Mouse (Mus musculus) ES-E14 (cell line): Measurements from ENCODE around the gene Ang6. TPM values are rescaled to one million over a fixed set of nuclear protein-coding genes. Genes with fewer than 3 reads are reported as not detected.

Source experiments
- total RNA-seq: library from RNA; depleted of rRNA; stranded (reverse); fragments of 300-350 nt; gene quantifications from 2 replicates; pipeline ENCODE4 v1.2.3, GENCODE M21; 2012; rRNA removed

Ang6 gene
- total RNA-seq, 1 experiment = not detected

Other genes with a start within 250 kb of the Ang6 start
- not detected in 2 replicates for gene Gm8180, start 217.5 kb downstream of the Ang6 start, total RNA-seq
- not detected in 2 replicates for gene Ear1, start 126.8 kb downstream of the Ang6 start, total RNA-seq
- not detected in 2 replicates for gene Ear10, start 78.7 kb downstream of the Ang6 start, total RNA-seq
- gene Gm8113, start 76.9 kb downstream of the Ang6 start, total RNA-seq = 0.58 and 0.67 TPM in 2 replicates
- not detected in 2 replicates for gene Ang5, start 45.2 kb downstream of the Ang6 start, total RNA-seq
- gene Ear2, start 100.4 kb upstream of the Ang6 start, total RNA-seq = not detected in 2 replicates
- not detected in 2 replicates for gene Gm3327, start 121.6 kb upstream of the Ang6 start, total RNA-seq
- not detected in 2 replicates for gene Gm8212, start 195.4 kb upstream of the Ang6 start, total RNA-seq
- gene 4930503E14Rik, start 211.0 kb upstream of the Ang6 start, total RNA-seq = not detected in 2 replicates